Mouse (Mus musculus): ENCODE measurements at regions not wholly inside any gene's neighbourhood (a gene's known extent, or its start where the extent isn't known, plus 50 kb on each side); places are given as distances from the start of the nearest gene placed in this dataset.

- Histone ChIP-seq H3K4me1 (no peaks in the 10 kb centered on the region), H3K4me3 (replicated peaks) (no peak overlapping the region), H3K4me2 (no peak overlapping the region), H3K27ac (no peak overlapping the region), H3K27me3 (replicated peaks) (no peaks in the 10 kb centered on the region), H3K36me3 (no peaks in the 10 kb centered on the region), H3K9ac (no peak overlapping the region), H3K9me3 (no peaks in the 10 kb centered on the region)
- ATAC-seq (ENCODE audit: insufficient read depth, low FRiP score, low read depth): peak; percentile 63
- 43% methylated on average over 10 of the region's 10 CpGs for WGBS
Measured at GRCm38 (mm10) chr7:118042914-118043313, 73.1 kb downstream of the Rps15a start.

DNA sequence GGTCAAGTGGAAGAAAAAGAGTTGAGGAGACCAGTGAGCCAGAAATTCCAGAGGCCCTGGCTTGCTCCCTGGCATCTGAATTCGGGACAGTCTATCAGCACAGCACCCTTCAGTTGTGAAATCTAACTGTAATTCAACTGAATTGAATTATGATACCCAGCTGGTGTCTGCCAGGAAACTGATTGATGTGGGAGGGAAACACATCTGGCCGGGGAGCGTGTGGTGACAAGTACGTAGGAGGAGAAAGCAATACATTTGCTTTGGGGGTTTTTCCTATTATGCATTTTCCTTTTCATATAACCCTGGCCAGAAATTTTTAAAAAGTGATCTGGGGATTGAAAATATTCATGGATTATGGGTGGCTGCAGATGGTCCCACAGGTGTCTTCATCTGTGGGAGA is 76.1 kb downstream of the Rps15a start:
- Histone ChIP-seq H3K9ac (no peak overlapping the region), H3K4me1 (no peaks in the 10 kb centered on the region), H3K4me3 (replicated peaks) (no peak overlapping the region), H3K27ac (no peak overlapping the region), H3K9me3 (no peaks in the 10 kb centered on the region), H3K4me2 (no peak overlapping the region), H3K36me3 (no peaks in the 10 kb centered on the region), H3K27me3 (replicated peaks) (no peaks in the 10 kb centered on the region)
- no peak for ATAC-seq (ENCODE audit: insufficient read depth, low FRiP score, low read depth)
- 68% methylated on average over 4 of the region's 4 CpGs for WGBS

DNA sequence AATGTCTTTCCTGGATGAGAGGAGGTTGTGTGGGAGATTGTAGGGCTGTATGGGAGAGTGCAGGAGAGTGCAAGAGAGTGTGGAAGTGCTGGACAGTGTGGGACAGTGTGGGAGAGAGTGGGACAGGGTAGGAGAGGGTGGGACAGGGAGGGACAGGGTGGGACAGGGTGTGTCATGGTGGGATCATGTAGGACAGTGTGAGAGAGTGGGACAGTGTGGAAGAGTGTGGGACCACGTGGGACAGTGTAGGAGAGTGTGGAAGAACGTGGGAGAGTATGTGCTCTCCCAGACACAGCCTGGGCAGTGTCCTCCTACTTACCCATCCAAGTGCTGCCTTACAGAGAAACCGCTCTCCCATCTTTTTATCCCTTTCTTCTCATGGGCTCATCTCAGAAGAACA is 78.9 kb downstream of the Rps15a start:
- Histone ChIP-seq H3K9me3 (no peaks in the 10 kb centered on the region), H3K4me3 (replicated peaks) (no peak overlapping the region), H3K4me2 (no peak overlapping the region), H3K9ac (no peak overlapping the region), H3K27ac (no peak overlapping the region), H3K36me3 (no peaks in the 10 kb centered on the region), H3K4me1 (no peaks in the 10 kb centered on the region), H3K27me3 (replicated peaks) (no peaks in the 10 kb centered on the region)
- 56% methylated on average over 3 of the region's 3 CpGs for WGBS
- no peak for ATAC-seq (ENCODE audit: insufficient read depth, low FRiP score, low read depth)

DNA sequence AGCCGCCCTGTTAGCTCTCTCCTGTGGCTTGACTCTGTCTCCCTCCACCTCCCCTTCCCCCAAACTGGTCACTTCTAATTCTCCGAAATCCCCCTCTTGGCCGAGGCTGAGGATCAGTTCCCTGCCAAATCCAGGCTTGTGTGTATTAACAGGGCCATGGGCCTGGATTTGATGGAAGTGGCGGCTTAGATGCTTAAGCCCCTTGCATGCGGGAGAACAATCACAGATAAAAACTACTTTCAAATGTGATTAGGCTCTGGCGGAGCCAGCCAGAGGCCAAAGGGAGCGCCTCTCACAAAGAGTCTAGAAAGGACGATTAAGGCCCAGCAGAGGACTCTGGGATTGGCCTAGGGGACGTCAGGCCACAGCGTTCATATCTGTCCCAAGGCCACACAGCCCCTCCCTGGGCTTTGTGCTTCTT is 89.9 kb downstream of the Rps15a start:
- ATAC-seq (ENCODE audit: insufficient read depth, low FRiP score, low read depth): no peak
- no peak overlapping the region for H3K4me3 ChIP-seq (replicated peaks)
- H3K9ac ChIP-seq: no peak overlapping the region
- 20% methylated on average over 10 of the region's 10 CpGs for WGBS
- no peaks in the 10 kb centered on the region; the same call in 1 of the 2 replicates for H3K4me1 ChIP-seq
- no peaks in the 10 kb centered on the region for H3K36me3 ChIP-seq
- no peaks in the 10 kb centered on the region for H3K27me3 ChIP-seq (replicated peaks)
- no peak overlapping the region for H3K4me2 ChIP-seq
- no peaks in the 10 kb centered on the region for H3K9me3 ChIP-seq
- no peak overlapping the region for H3K27ac ChIP-seq

- Histone ChIP-seq H3K27me3 (replicated peaks) (no peaks in the 10 kb centered on the region), H3K4me3 (replicated peaks) (no peak overlapping the region), H3K4me2 (no peak overlapping the region), H3K27ac (no peak overlapping the region), H3K36me3 (no peaks in the 10 kb centered on the region), H3K9me3 (no peaks in the 10 kb centered on the region), H3K4me1 (no peaks in the 10 kb centered on the region), H3K9ac (no peak overlapping the region)
- 79% methylated on average over 7 of the region's 7 CpGs for WGBS
- no peak for ATAC-seq (ENCODE audit: insufficient read depth, low FRiP score, low read depth)
Measured at GRCm38 (mm10) chr7:118004620-118005019, 111.4 kb downstream of the Rps15a start.

GRCm38 (mm10) chr7:118001881-118002280 is 114.1 kb downstream of the Rps15a start:
- ATAC-seq (ENCODE audit: insufficient read depth, low FRiP score, low read depth): no peak
- Histone ChIP-seq H3K4me1 (no peaks in the 10 kb centered on the region), H3K27me3 (replicated peaks) (no peaks in the 10 kb centered on the region), H3K36me3 (no peaks in the 10 kb centered on the region), H3K9me3 (no peaks in the 10 kb centered on the region), H3K9ac (no peak overlapping the region), H3K4me2 (no peak overlapping the region), H3K27ac (no peak overlapping the region), H3K4me3 (replicated peaks) (no peak overlapping the region)
- WGBS: 69% methylated on average over 3 of the region's 3 CpGs

DNA sequence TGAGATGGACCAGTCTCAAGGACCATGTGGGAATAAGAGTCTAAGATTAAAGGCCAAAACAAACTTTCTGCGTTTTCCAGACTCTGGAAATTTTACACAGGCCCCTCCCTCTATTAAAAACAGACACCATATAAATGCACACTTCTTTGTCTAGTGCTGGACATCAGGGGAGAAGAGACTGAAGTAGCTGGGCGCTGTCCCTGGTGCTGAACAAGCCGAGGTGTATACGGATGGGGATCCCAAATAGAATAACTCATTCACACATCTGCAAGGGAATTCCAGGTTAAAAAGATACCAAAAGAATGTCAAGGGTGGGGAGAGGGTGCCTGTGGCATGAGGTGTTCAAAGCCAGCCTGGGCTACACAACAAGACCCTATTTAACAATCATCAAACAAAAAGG is 114.9 kb downstream of the Rps15a start:
- 8% methylated on average over 4 of the region's 4 CpGs for WGBS
- Histone ChIP-seq H3K4me3 (replicated peaks) (no peak overlapping the region), H3K27me3 (replicated peaks) (no peaks in the 10 kb centered on the region), H3K9me3 (no peaks in the 10 kb centered on the region), H3K4me1 (no peaks in the 10 kb centered on the region), H3K27ac (no peak overlapping the region), H3K36me3 (no peaks in the 10 kb centered on the region), H3K4me2 (no peak overlapping the region), H3K9ac (no peak overlapping the region)
- no peak for ATAC-seq (ENCODE audit: insufficient read depth, low FRiP score, low read depth)

DNA sequence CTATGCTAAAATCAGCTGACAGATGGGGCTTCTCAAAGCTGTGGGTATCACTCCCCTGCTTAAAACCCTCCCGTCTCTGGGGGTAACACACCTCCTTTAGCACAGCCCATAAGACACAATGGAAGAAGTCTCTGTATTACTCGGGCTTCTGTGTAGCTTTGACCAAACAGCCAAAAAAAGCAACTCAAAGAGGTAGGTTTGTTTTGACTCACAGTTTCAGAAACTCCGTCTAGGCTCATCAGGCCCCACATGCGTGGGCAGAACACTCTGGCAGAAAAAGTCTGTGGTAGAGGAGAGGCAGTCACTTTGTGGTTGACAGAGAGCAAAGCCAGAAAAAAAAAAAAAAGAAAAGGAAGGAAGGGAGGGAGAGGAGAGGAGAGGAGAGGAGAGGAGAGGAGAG is 133.8 kb downstream of the Rps15a start:
- H3K4me3 ChIP-seq (replicated peaks): no peak overlapping the region
- ATAC-seq (ENCODE audit: insufficient read depth, low FRiP score, low read depth): no peak
- H3K9me3 ChIP-seq: no peaks in the 10 kb centered on the region
- WGBS: 68% methylated on average over 4 of the region's 4 CpGs
- H3K27me3 ChIP-seq (replicated peaks): no peaks in the 10 kb centered on the region
- H3K27ac ChIP-seq: no peak overlapping the region
- no peaks in the 10 kb centered on the region for H3K36me3 ChIP-seq
- no peak overlapping the region for H3K4me2 ChIP-seq
- H3K4me1 ChIP-seq: no peaks in the 10 kb centered on the region
- no peak overlapping the region for H3K9ac ChIP-seq

- no peaks in the 10 kb centered on the region for H3K4me1 ChIP-seq
- H3K9ac ChIP-seq: no peak overlapping the region
- H3K36me3 ChIP-seq: no peaks in the 10 kb centered on the region
- WGBS: 24% methylated on average over 1 of the region's 1 CpGs
- no peaks in the 10 kb centered on the region for H3K27me3 ChIP-seq (replicated peaks)
- H3K9me3 ChIP-seq: no peaks in the 10 kb centered on the region
- H3K27ac ChIP-seq: no peak overlapping the region
- ATAC-seq (ENCODE audit: insufficient read depth, low FRiP score, low read depth): no peak
- H3K4me2 ChIP-seq: no peak overlapping the region
- H3K4me3 ChIP-seq (replicated peaks): no peak overlapping the region
Measured at GRCm38 (mm10) chr7:117971176-117971575, 144.8 kb downstream of the Rps15a start.

GRCm38 (mm10) chr7:117943435-117943834 is 172.6 kb downstream of the Rps15a start:
- Histone ChIP-seq H3K36me3 (no peaks in the 10 kb centered on the region), H3K4me1 (no peaks in the 10 kb centered on the region), H3K27ac (no peak overlapping the region), H3K4me2 (no peak overlapping the region), H3K4me3 (replicated peaks) (no peak overlapping the region), H3K27me3 (replicated peaks) (no peaks in the 10 kb centered on the region), H3K9ac (no peak overlapping the region), H3K9me3 (no peaks in the 10 kb centered on the region)
- WGBS: 93% methylated on average over 3 of the region's 3 CpGs
- ATAC-seq (ENCODE audit: insufficient read depth, low FRiP score, low read depth): no peak

- whole genome bisulfite sequencing: 68% methylated on average over 7 of the region's 7 CpGs
- no peaks in the 10 kb centered on the region for H3K36me3 ChIP-seq
- H3K27me3 ChIP-seq (replicated peaks): no peaks in the 10 kb centered on the region
- no peak overlapping the region for H3K9ac ChIP-seq
- no peaks in the 10 kb centered on the region for H3K9me3 ChIP-seq
- no peak overlapping the region for H3K4me2 ChIP-seq
- no peak overlapping the region for H3K4me3 ChIP-seq (replicated peaks)
- H3K27ac ChIP-seq: no peak overlapping the region
- H3K4me1 ChIP-seq: no peaks in the 10 kb centered on the region
- ATAC-seq (ENCODE audit: insufficient read depth, low FRiP score, low read depth): no peak
Measured at GRCm38 (mm10) chr7:117939618-117940017, 176.4 kb downstream of the Rps15a start.

- 58% methylated on average over 3 of the region's 3 CpGs for WGBS
- no peaks in the 10 kb centered on the region for H3K36me3 ChIP-seq
- no peak for ATAC-seq (ENCODE audit: insufficient read depth, low FRiP score, low read depth)
- H3K9ac ChIP-seq: no peak overlapping the region
- H3K27me3 ChIP-seq (replicated peaks): no peaks in the 10 kb centered on the region
- no peak overlapping the region for H3K4me2 ChIP-seq
- no peak overlapping the region for H3K27ac ChIP-seq
- no peaks in the 10 kb centered on the region for H3K4me1 ChIP-seq
- no peaks in the 10 kb centered on the region for H3K9me3 ChIP-seq
- no peak overlapping the region for H3K4me3 ChIP-seq (replicated peaks)
Measured at GRCm38 (mm10) chr7:117934908-117935307, 181.1 kb downstream of the Rps15a start.

DNA sequence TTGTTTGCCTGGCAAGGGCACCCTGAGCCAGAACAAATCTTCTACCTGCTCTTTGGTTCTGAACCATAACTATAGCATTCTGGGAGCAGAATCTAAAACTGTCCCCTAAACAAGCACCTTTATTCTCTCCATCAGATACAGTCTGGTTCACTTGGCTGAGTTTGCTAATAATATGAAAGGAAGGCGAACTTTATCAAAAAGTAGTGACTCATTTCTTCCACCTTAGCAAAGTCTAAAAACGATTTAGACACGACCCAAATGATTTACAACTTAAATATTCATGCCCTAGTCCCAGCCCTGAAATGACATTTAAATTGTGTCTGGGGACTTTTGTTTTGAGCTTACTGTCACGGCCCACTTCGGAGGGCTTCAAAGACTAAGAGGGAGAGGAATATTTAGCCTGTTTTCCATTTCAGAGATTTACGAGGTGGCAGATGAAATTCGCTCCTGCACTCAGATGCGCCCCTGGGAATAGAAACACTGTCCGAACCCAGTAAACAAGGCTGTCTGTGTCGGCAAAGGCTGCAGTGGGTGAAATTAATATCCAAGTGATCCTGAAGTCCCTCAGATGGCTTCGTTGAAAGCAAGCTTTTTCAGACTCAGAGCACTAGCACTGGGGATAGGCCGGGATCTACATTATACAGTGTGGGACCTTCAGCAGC is 184.6 kb downstream of the Rps15a start:
- Histone ChIP-seq H3K4me1 (no peaks in the 10 kb centered on the region), H3K36me3 (no peaks in the 10 kb centered on the region), H3K4me3 (replicated peaks) (no peak overlapping the region), H3K27me3 (replicated peaks) (no peaks in the 10 kb centered on the region), H3K9ac (no peak overlapping the region), H3K4me2 (no peak overlapping the region), H3K9me3 (no peaks in the 10 kb centered on the region), H3K27ac (no peak overlapping the region)
- no peak for ATAC-seq (ENCODE audit: insufficient read depth, low FRiP score, low read depth)
- 54% methylated on average over 12 of the region's 12 CpGs for WGBS

Measured in stomach, embryonic 15.5 days (tissue).